Mouse (Mus musculus) 3134 (cell line): ENCODE measurements around the gene Nkx2-1.
"Not testable (repeated sequence)": the region's sequence is repeated elsewhere in the genome, so short reads cannot be mapped to it uniquely, and the experiment has no call there.

ENCODE experiments used
- DNase-seq: peaks from one replicate; pipeline ENCODE4 v3.0.0-alpha.2; 2011; ENCODE audit warnings: low spot score; ENCODE audit not compliant: insufficient read length; ENCODE audit errors: extremely low read depth

Gene Nkx2-1

GRCm38 (mm10) chr12:56536884-56537265 is at the start of gene Nkx2-1:
Gene Nkx2-1 (minus strand): TSS chr12:56536908.
- DNase-seq, result no peak

GRCm38 (mm10) chr12:56541068-56541467 is 4.4 kb upstream of the Nkx2-1 start:
- no peak for DNase-seq

DNA sequence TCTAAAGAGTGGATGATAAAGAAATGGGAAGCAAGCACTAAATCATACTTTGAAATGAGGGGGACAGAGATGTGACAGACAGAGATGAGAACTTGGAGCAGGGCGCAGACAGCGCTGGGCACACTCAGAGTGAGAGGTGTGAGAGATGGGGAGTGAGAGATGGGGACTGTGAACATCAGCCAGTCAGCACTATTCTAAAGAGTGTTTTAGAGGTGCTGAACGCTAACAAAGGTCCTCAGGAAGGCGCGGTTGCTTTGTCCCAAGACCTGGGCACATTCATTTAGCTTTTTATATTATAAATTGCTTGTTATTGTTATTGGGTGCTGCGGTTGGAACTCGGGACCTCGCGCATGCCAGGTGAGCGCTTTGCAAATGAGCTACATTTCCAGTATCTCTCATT is 3.9 kb upstream of the Nkx2-1 start:
- no peak for DNase-seq

DNA sequence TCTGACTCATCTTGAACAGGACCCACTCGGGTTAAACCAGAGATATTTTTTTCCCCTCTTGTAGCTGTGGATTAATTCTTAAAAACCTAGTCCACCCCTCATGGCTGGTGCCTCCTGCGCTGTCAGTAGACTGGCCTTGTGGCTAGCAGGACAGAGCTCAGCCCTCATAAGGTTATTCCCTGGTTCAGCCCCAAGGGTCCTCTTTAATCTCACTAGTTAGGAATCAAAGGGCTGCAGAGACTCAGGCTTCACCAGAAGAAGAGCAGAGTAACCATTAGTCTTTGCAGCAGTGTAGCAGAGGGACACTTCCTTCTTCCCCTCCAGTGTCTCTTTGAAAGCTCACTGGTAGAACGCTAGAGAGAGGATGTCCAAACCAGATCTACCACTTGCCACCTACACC is 1.9 kb upstream of the Nkx2-1 start:
- DNase-seq, result no peak

GRCm38 (mm10) chr12:56537931-56538330 is 1.2 kb upstream of the Nkx2-1 start:
- DNase-seq, result no peak

GRCm38 (mm10) chr12:56537342-56537741 is 634 bp upstream of the Nkx2-1 start:
- DNase-seq, result no peak

DNA sequence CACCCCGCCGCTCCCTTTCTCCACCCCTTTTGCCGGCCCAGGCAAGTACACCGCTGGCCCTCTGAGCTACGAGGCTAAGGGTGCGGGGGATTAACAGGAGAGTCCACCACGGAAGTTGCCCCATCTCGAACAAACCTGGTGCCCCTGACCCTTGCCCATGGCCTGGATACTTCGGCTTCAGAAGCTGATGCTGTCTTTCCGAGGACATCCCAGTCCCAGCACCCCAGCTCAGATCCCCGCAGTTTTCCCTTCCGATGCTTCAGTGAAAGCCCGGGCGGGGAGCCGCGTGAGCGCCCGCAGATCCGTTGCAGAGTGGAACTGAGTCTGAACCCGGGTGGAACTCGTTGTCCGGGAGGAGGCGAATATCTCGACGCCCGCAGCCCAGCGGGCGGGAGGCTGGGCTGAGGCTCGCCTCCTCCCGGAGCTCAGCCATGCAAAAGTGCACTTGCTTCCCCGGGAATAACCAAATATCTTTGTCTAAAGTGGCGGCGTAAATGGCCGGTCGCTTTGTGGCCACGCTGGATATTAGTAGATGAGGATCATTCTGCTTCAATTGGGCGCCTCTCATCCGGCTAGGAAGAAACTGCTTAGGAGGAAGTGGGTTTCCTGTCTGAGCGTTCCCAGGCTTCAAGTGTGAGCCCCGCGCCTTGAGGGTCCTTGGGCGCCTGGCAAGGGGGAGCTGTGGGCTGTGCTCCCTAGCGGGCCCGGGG is 379 bp downstream of the Nkx2-1 start:
- no peak for DNase-seq

DNA sequence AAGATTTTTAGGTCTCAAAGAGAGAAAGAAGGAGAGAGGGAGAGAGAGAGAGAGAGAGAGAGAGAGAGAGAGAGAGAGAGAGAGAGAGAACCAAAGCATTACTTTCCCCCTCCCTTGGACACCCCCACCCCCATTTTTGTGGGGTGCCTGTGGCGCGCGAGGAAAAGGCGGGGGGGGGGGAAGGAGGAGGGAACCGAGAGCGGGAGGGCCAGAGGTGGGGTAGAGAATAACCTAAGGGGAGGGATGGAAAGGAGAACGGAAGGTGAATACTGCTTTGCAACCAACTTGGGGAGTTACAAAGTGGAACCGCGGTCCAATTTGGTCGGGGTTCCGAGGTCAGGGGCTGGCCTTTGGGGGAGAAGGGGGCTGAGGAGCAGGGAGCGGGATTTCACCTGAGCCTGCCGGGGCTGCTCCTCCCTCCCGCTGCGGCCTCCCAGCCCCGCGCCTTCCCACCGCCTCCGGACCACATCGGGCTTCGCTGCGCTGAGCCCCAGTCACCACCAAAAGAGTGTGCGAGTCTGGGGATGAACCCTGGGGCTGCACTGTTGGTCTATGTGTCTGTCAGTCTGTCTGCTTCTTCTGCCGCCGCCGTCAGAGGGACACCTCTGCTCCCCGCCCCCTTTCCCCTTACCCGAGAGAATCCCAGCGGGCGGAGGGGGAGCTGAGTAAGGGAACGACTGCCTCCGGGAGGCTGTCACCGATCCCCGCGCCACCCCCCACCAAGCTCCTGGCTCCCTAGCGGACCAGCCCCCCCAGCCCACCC is 1.1 kb downstream of the Nkx2-1 start:
- no peak for DNase-seq

GRCm38 (mm10) chr12:56534651-56535326 is 1.9 kb downstream of the Nkx2-1 start:
- no peak for DNase-seq

DNA sequence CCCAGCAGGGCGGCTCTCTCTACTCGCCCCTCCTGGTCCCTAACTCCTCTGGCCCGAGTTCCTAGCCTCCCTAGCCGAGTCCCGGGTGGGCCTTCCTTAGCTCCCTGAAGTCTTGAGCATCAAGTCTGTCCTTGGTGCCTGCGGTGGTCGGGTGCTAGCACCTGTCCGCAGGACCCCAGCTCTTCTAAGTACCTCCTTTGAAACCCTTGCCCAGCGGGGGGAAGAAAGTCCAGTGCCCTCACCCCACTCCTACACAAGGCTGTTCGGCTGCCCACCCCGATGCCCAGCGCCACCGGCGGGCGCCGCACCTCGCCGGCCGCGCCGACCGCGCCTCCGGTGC is 2.4 kb downstream of the Nkx2-1 start:
- no peak for DNase-seq

DNA sequence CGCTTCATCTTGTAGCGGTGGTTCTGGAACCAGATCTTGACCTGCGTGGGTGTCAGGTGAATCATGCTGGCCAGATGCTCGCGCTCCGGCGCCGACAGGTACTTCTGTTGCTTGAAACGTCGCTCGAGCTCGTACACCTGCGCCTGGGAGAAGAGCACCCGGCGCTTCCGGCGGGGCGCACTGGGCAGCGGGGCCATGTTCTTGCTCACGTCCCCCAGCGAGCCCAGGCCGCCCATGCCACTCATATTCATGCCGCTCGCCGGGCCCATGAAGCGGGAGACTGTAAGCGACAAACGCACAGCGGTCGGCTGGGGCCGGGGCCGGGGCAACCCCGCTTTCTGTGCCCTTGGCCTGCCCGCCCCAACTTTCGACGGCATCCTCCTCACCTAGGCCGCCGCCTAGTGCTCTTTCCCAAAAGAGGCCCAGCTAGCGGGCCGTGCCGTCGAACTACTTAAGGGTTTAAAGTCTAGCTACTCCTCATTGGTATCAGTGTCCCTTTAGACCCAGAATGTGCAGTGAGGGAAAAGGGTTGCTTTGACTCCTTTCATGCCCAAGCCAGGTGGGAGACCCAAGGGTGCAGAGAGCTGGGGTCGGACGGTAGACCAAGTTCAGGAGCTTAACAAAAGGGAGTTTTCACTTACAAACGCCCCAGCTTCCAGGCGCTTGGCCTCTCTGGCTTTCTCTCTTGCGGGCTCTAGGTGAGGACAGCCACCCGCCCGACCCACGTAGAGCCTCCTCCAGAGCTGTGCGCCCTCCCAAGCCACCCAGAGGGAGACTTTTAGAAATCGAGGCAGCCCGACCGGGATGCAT is 3.0 kb downstream of the Nkx2-1 start:
- no peak for DNase-seq

DNA sequence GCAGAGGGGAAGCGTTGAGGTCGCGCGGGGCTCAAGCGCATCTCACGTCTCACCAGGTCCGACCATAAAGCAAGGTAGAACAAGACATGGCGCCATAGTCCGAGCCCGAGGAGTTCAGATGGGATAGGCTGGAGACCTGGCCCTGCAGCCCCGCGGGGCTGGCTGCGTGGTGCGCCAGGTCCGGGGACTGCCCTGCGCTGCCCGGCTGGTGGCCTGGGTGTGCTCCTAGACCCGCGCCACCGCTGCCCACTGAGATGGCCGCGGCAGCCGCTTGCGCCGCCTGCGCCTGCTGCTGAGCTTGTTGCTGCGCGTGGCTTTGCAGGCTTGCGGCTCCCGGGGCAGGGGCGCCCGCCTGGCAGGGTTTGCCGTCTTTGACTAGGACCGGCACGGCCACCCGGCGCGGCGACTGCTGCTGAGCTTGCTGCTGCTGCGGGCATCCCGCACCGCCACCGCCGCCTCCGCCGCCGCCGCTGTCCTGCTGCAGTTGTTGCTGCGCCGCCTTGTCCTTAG is 3.7 kb downstream of the Nkx2-1 start:
- DNase-seq, result no peak

- DNase-seq, result no peak
These were observed 4.6 kb downstream of the Nkx2-1 start for GRCm38 (mm10) chr12:56532142-56532541.

DNA sequence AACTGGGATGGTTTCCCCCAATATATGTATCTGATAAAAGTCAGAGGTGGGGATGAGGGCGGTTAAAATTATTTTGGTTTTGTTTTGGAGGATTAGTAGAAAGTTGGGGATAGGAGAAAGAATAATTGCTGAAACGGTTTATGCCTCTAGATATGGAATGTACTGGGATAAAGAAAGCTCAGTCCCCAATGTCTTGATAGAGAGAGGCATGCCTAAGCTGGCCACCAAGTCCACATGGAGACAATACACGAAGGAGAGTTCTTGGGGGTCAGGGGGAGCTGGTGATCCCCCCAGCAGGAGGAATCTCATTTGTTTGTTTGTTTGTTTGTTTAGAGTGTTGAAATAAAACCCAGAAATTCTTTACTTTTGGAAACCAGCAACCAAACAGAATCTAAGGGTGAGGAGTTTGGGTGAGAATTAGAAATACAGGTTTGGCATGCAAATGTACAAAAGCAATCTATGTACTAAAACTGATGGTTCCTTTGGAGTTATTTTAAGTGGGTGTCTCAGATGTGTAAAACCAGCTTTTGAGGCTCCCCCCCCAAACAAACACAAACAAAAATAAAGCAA is 5.6 kb downstream of the Nkx2-1 start:
- DNase-seq, result no peak

GRCm38 (mm10) chr12:56529931-56530330 is 6.8 kb downstream of the Nkx2-1 start:
- no peak for DNase-seq

DNA sequence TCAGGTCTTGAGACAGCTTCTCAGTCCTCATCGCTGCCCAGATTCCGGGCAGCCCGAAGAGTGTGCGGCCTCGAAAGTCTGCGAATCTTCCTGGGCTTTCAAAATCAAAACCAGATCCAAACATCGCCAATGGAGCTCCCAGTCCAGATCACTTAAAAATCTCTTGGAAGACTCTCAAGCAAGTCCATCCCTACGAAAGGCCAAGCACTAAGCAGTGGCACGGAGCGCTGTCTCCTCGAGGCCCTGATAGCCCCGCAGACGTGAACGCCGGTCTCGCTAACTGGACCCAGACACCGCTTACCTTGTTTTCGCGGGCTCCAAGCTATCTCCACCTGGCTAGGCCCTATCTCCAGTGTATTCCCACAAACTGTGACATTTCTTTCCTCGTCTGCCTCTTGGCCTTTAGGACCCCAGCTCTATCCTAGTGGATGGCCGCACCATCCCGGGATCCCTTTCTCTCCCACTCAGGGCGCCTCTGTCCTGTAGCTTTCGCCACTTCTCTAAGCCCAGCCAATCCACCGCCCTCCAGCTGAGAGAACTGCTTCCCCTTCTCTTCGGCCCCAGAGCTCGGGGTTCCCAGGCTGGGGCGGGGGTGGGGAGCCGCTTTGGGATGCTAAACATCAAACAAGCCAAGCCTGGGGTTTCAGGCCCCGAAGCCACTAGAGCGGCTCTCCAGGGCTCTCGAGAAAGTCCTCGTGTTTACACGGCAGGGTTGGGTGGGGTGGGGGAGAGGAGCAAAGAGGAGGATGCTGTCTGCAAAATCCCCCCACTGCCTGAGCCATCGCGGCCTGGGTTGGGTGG is 7.6 kb downstream of the Nkx2-1 start:
- DNase-seq, result no peak

DNA sequence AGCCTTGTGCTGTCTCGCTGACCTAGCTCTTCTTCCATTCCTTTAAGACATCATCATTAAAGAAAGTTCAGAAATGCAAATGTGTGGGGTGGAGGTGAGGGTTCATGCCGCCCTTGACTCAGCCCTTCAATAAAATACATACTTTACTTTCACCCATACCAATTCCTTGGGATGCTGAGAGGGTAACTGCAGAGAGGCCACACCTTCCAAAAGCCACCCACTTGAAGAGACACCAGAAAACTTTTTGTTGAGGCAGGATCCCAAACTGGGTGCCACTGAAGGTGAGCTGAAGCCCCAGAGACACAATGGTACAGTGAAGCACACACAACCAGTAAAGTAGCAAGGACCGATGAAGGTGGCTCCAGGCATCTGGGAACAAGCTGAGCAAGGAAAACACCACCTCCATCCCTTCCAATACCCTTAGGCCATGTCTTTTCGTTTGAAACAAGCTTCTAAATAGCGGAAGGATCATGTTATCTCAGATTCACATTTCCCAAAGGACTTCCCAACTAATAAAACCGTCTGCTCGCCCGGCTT is 8.6 kb downstream of the Nkx2-1 start:
- no peak for DNase-seq

- no peak for DNase-seq
These were observed 9.6 kb downstream of the Nkx2-1 start for GRCm38 (mm10) chr12:56527071-56527470.

- DNase-seq, result not testable (repeated sequence)
These were observed 11.4 kb downstream of the Nkx2-1 start for GRCm38 (mm10) chr12:56525219-56525797.
